Mouse (Mus musculus): ENCODE data around the gene Kdf1. TPM values are rescaled to one million over a fixed set of nuclear protein-coding genes. Genes with fewer than 3 reads are reported as not detected.
A peak's percentile ranks its signal among the peaks of the same experiment; 100 is the strongest.

Kdf1 gene
- total and polyA plus RNA-seq, 2 experiments: 1.7 to 7.4 TPM

DNA sequence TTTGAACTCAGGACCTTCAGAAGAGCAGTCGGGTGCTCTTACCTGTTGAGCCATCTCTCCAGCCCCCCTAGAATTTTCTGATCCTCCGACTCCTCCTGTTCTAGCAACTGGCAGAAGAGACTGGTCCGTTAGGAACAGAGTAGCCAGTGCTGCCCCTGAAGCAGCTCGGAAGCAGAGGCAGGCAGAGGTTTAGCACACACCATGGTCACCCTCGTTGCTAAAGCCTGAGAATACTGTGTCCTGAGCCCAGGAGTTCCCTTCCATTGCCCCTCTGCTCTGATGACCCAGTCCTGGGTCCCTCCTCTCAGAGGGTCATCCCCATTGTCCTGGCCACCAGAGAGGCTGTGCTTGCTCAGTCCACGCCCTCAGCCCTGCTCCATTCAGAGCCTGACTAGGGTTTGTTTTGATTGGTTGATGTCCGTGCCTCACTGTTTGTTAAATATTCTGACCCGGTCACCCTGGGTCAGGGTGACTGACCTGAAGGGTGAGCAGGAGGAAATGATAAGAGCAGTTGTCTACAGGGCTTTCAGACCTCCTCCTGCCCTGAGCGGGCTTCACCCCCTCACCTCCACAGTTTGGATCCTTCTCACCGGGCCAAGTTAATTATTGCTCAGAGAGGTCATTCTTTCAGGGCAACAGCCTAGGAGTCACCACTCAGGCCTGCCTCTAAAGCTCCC lies 38.4 kb downstream of the Kdf1 start:
- peaks cover 9% of the 10 kb centered on the region; the same call in 1 of the 2 replicates for H3K79me2 ChIP-seq (ENCODE audit: control insufficient read depth, insufficient read depth, low read length)
- H3K4me1 ChIP-seq (ENCODE audit: control insufficient read depth, insufficient read depth, low read length): peaks cover 34% of the 10 kb centered on the region
- peak; percentile 99 for DNase-seq (ENCODE audit: extremely low read depth, low read depth, low spot score)
- peak overlapping the region; percentile 6 for H3K4me3 ChIP-seq (ENCODE audit: insufficient read depth, low read depth, low read length)
- no peak for TF ChIP-seq CTCF (IDR thresholded peaks at IDR 0.05; ENCODE audit: low read depth, low read length)
- TF ChIP-seq POLR2A (IDR thresholded peaks at IDR 0.05; ENCODE audit: extremely low read depth, insufficient read depth, low read length): peak; percentile 76; the same call in 1 of the 2 replicates
- no peaks in the 10 kb centered on the region for H3K27me3 ChIP-seq (ENCODE audit: control insufficient read depth, insufficient read depth, low read length)
- peak overlapping the region; percentile 69 for H3K27ac ChIP-seq (replicated peaks; ENCODE audit: insufficient read depth, low read depth, low read length)
- H3K9ac ChIP-seq (ENCODE audit: low read depth, low read length): peak overlapping the region; percentile 21
- H3K36me3 ChIP-seq (ENCODE audit: control insufficient read depth, insufficient read depth, low read length): no peaks in the 10 kb centered on the region
- WGBS: 15% methylated on average over 10 of the region's 10 CpGs

GRCm38 (mm10) chr4:133559846-133560245 lies 41.1 kb downstream of the Kdf1 start:
- Histone ChIP-seq H3K79me2 (ENCODE audit: control insufficient read depth, insufficient read depth, low read length) (no peaks in the 10 kb centered on the region), H3K4me3 (ENCODE audit: insufficient read depth, low read depth, low read length) (no peak overlapping the region), H3K36me3 (ENCODE audit: control insufficient read depth, insufficient read depth, low read length) (no peaks in the 10 kb centered on the region), H3K9ac (ENCODE audit: low read depth, low read length) (no peak overlapping the region), H3K4me1 (ENCODE audit: control insufficient read depth, insufficient read depth, low read length) (peaks cover 42% of the 10 kb centered on the region), H3K27me3 (ENCODE audit: control insufficient read depth, insufficient read depth, low read length) (no peaks in the 10 kb centered on the region), H3K27ac (replicated peaks; ENCODE audit: insufficient read depth, low read depth, low read length) (peak overlapping the region; percentile 95)
- TF ChIP-seq CTCF (IDR thresholded peaks at IDR 0.05; ENCODE audit: low read depth, low read length) (no peak), POLR2A (IDR thresholded peaks at IDR 0.05; ENCODE audit: extremely low read depth, insufficient read depth, low read length) (0 out of 2 replicates have a peak, but pooled peaks have one; percentile 12)
- WGBS: 32% methylated on average over 4 of the region's 4 CpGs
- peak; percentile 92 for DNase-seq (ENCODE audit: extremely low read depth, low read depth, low spot score)

- peak; percentile 86 for DNase-seq (ENCODE audit: extremely low read depth, low read depth, low spot score)
- H3K9ac ChIP-seq (ENCODE audit: low read depth, low read length): no peak overlapping the region
- WGBS: 37% methylated on average over 4 of the region's 4 CpGs
- H3K27me3 ChIP-seq (ENCODE audit: control insufficient read depth, insufficient read depth, low read length): no peaks in the 10 kb centered on the region
- TF ChIP-seq POLR2A (IDR thresholded peaks at IDR 0.05; ENCODE audit: extremely low read depth, insufficient read depth, low read length): no peak
- TF ChIP-seq CTCF (IDR thresholded peaks at IDR 0.05; ENCODE audit: low read depth, low read length): no peak
- H3K79me2 ChIP-seq (ENCODE audit: control insufficient read depth, insufficient read depth, low read length): no peaks in the 10 kb centered on the region
- H3K4me3 ChIP-seq (ENCODE audit: insufficient read depth, low read depth, low read length): no peak overlapping the region
- H3K36me3 ChIP-seq (ENCODE audit: control insufficient read depth, insufficient read depth, low read length): no peaks in the 10 kb centered on the region
- H3K27ac ChIP-seq (replicated peaks; ENCODE audit: insufficient read depth, low read depth, low read length): peak overlapping the region; percentile 41
- peaks cover 39% of the 10 kb centered on the region for H3K4me1 ChIP-seq (ENCODE audit: control insufficient read depth, insufficient read depth, low read length)
These were observed 42.9 kb downstream of the Kdf1 start for GRCm38 (mm10) chr4:133561622-133562021.

DNA sequence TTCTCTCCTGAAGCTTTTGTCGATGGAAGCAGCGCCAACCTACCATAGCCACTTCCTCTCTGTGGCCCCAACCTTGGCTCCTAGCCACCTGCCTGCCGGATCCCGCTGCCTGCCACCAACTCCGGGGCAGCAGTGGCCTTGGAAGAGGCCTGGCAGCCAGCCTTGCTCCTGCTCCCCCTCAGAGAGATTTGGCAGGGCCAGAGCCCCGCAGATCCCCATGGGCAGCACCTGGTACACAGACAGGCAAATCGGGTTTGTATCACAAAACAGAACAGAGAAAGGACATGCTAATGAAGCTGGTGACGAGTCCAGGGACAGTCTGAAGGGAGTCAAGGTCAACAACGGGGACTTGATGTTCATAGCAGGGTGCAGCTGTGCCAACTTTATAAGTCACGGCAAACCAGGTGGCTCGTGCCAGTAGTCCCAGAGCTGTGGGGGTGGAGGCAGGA lies 44.4 kb downstream of the Kdf1 start:
- Histone ChIP-seq H3K4me3 (ENCODE audit: insufficient read depth, low read depth, low read length) (no peak overlapping the region), H3K79me2 (ENCODE audit: control insufficient read depth, insufficient read depth, low read length) (no peaks in the 10 kb centered on the region), H3K27ac (replicated peaks; ENCODE audit: insufficient read depth, low read depth, low read length) (peak overlapping the region; percentile 85), H3K36me3 (ENCODE audit: control insufficient read depth, insufficient read depth, low read length) (no peaks in the 10 kb centered on the region), H3K4me1 (ENCODE audit: control insufficient read depth, insufficient read depth, low read length) (peaks cover 34% of the 10 kb centered on the region), H3K9ac (ENCODE audit: low read depth, low read length) (peak overlapping the region; percentile 51), H3K27me3 (ENCODE audit: control insufficient read depth, insufficient read depth, low read length) (no peaks in the 10 kb centered on the region)
- DNase-seq (ENCODE audit: extremely low read depth, low read depth, low spot score): peak; percentile 99
- TF ChIP-seq CTCF (IDR thresholded peaks at IDR 0.05; ENCODE audit: low read depth, low read length) (no peak), POLR2A (IDR thresholded peaks at IDR 0.05; ENCODE audit: extremely low read depth, insufficient read depth, low read length) (0 out of 2 replicates have a peak, but pooled peaks have one; percentile 21)
- whole genome bisulfite sequencing: 11% methylated on average over 11 of the region's 11 CpGs

DNA sequence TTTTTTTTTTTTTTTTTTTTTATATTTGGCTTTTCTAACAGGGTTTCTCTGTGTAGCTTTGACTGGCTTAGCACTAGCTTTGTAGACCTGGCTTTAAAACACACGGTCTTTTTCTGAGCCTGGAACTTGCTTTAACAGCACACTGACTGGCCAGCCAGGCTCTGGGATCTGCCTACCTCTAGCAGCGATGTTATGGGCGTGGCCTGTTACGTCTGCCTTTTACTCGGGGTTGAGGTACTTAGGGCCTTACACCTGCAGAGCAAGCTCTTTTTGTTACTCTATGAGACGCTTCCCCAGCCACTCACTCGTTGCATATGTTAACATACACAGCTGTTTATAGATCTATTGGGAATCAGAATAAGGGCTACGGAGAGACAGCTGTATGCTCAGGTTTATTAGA lies 48.5 kb downstream of the Kdf1 start:
- Histone ChIP-seq H3K4me3 (ENCODE audit: insufficient read depth, low read depth, low read length) (no peak overlapping the region), H3K79me2 (ENCODE audit: control insufficient read depth, insufficient read depth, low read length) (no peaks in the 10 kb centered on the region), H3K27me3 (ENCODE audit: control insufficient read depth, insufficient read depth, low read length) (no peaks in the 10 kb centered on the region), H3K27ac (replicated peaks; ENCODE audit: insufficient read depth, low read depth, low read length) (no peak overlapping the region), H3K9ac (ENCODE audit: low read depth, low read length) (no peak overlapping the region), H3K4me1 (ENCODE audit: control insufficient read depth, insufficient read depth, low read length) (peaks cover 19% of the 10 kb centered on the region), H3K36me3 (ENCODE audit: control insufficient read depth, insufficient read depth, low read length) (no peaks in the 10 kb centered on the region)
- no peak for TF ChIP-seq POLR2A (IDR thresholded peaks at IDR 0.05; ENCODE audit: extremely low read depth, insufficient read depth, low read length)
- no peak for TF ChIP-seq CTCF (IDR thresholded peaks at IDR 0.05; ENCODE audit: low read depth, low read length)
- 47% methylated on average over 8 of the region's 8 CpGs for WGBS
- peak; percentile 66 for DNase-seq (ENCODE audit: extremely low read depth, low read depth, low spot score)

Data from liver, adult 2 months (tissue).